Mouse (Mus musculus): ENCODE data around the gene Hsp90ab1.

The Hsp90ab1 gene

DNA sequence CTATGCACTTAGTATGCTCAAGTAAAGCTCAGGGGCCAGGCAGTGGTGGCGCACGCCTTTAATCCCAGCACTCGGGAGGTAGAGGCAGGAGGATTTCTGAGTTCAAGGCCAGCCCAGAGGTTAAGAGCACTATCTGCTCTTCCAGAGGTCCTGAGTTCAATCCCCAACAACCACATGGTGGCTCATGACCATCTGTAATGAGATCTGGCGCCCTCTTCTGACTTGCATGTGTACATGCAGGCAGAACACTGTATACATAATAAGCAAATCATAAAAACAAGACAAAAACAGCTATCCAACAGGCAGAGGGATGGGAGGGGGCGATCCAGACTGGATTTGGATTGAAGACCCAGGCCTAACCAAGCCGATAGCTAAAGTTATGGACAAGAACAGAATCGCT is 5.8 kb upstream of the Hsp90ab1 start:
- no peak for DNase-seq

DNA sequence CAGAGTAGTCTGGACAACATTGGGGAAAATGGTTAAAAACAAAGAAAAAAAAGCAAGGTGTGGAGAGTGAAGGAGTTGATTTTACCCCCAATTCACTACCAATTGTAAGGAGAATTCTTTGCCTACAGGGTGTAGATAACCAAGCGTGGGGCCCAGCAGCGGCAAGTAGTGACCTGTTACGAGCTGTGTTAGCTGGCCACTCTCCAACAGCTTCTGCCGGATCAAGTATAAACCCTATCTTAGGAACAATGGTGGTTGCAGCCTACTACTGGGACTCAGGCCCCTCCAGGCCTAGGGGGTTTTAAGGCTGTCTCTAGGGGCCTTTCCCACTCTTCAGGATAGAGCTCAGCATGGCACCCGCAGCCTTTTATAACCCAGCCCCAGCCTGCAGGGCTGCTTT is 5.2 kb upstream of the Hsp90ab1 start:
- no peak for DNase-seq

DNA sequence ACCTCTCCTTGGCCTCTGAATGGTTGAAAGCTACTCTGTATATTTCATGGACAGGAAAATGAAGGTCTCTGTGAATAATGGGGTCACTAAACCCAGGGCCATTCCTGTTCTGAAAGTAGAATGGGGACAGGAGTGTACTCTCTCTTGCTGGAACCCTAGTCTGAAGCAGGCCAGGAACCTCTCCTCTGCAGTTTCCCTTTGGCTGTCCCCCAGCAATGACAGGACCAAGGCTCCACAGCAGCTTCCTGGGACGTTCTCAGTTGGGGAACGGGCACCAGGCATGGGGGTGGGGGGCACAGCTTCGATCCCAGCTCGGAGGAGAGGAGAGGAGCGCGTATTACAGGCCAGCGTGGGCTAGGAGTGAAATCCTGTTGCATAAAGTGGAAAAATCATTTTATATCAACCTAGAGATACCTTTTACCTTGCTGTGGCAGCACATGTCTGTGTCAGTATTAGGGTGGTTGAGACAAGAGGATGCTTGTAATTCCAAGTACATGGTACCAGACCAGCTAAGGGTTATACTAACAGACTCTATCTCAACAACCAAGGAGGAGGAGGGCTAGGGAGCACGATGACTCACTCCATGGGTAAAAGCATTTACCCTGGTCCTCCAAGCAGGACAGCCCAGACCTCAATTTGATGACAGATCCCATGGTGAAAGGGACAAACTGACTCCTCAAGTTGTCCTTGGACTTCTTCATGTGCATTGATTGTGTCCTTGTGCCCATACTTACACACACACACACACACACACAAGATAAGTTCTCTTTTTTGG is 2.2 kb upstream of the Hsp90ab1 start:
- no peak for DNase-seq

DNA sequence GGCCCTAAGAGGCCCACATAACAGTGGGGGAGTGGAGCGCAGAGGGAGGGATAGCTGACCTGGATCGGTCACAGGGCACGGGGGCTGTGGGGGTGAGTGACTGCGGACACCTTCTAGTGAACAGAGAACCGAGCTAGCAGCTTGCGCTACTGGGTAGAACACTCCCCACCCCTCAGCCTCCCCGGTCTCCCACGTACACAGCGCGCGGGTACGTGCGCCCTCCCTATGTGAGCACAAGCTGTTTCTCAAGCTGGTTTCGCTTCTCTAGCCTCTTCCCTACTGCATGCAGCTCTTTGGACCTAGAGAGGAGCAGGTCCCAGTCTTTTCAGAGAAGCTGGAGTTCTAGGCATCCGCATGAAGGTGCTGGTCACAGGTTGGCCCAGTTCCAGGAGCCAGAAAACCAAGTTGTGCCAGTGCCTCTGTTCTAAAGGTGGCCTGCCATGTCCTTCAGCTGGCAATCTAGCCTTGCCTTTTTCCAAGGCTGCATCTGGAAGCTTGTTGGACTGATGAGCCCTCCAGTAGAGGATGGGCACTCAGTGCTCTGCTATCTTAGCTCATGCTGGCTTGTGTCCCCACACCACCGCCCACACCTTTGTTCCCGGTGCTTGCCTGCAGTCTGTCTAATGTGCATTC is 1.2 kb upstream of the Hsp90ab1 start:
- DNase-seq = peak; percentile 71 to 83

DNA sequence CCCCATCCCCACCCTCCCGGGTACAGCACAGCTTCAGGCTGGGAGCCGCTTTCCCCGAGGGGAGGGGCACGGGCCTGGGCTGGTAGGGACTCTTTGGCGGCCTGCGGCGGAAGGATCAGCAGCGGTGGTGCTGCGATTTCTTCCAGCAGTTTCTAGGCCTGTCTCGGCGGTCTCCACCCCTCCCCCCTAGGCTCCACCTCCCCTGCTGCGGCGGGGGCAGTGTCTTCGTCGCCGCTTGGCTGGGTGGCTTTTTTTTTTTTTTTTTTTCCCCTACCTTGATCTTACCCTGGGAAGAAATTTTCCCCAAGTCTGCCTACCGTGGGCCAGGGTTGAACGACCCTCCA is 681 bp upstream of the Hsp90ab1 start:
- peak; percentile 95 to 97 for DNase-seq

DNA sequence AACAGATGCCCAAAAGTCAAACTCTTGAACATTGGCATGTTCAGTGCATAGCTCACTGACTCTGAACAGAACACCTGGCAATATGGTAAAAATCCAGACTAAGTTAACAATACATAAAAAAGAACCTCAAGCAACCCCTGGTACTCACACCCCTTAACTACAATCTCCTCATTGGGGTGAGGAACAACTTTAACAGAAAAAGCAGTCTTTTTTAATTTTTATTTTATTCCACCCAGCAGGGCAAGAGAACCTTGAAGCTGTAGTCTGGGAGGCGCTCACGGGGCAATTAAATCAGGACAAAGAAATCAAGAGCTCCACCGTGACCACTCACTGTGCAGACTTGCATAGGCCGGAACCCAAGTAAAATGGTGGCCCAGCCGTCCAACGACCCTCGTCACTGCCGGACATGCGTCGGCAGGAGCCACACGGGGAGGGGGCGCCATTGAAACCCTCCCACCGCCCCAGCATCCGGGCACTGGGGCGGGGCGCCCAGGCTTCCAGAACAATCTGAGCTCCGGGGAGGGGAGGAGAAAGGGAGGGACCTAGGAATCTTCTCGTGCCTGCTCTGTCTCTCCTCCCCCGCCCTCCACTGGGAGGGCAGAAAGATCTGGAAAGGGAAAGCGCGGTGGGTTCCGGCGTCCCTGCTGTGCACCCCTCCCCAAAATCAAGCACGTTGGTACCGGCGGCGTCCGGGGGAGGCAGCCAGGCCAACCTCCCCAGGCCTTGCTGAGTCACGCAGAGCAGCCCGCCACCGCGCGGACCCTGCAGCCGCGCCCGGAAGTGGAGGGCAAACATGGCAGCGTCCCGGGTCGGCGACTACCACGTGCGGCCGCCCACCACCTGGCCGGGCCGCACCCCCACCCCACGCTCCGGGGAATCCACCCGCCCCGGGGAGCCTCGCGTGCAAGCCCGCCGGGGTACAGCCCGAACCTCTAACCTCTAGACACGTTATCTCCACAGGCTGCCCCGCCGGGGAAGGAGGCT is 676 bp downstream of the Hsp90ab1 start:
- DNase-seq = peak; percentile 65 to 75

DNA sequence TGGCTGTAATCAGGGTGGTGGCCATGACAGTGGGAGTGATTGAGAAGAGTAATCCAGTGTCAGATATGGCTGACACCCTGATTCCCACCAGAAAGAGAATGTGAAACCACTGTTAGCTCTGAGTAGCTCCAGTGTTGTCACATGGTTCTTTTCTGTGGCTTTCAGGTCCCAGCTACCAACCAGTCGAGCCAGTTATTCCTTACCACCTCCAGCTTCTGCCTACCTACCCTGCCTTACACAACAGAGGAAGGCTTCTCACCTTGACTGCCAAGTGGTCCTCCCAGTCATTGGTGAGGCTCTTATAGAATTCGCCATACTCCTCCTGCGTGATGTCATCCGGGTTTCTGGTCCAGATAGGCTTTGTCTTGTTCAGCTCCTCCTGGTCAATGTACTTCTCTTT is 3.1 kb downstream of the Hsp90ab1 start:
- no peak for DNase-seq

DNA sequence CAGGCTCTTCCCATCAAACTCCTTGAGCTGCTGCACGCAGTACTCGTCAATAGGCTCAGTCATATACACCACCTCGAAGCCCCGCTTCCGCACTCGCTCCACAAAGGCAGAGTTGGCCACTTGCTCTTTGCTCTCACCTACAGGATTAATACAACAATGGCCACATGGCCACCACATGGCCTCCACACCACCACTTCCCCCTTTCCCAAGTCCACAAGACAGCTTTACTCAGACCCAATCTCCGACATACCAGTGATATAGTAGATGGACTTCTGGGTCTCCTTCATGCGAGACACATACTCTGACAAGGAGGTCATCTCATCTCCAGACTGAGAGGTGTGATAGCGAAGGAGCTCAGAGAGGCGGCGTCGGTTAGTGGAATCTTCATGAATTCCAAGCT is 4.1 kb downstream of the Hsp90ab1 start:
- DNase-seq = no peak

DNA sequence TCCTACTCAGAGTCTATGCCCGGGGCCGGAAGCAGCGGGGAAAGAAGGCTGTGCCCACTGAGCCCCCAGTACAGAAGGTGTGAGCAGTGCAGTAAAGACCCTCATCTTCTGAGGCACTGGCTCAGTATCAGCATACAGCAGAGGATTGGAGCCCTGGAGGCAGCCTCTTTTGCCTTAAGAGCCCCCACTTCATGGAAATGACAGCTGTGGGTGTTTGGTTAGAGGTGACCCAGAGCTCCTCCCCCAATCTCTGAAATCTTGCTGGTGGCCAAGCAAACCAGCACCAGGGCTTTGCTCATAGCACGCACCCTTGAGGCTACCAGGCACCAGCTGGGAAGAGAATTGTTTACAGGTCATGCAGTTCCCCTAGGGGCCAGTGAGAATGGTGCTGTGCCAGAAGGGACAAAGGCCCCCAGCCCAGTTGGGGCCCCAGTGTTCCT is 5.9 kb downstream of the Hsp90ab1 start:
- no peak for DNase-seq

DNA sequence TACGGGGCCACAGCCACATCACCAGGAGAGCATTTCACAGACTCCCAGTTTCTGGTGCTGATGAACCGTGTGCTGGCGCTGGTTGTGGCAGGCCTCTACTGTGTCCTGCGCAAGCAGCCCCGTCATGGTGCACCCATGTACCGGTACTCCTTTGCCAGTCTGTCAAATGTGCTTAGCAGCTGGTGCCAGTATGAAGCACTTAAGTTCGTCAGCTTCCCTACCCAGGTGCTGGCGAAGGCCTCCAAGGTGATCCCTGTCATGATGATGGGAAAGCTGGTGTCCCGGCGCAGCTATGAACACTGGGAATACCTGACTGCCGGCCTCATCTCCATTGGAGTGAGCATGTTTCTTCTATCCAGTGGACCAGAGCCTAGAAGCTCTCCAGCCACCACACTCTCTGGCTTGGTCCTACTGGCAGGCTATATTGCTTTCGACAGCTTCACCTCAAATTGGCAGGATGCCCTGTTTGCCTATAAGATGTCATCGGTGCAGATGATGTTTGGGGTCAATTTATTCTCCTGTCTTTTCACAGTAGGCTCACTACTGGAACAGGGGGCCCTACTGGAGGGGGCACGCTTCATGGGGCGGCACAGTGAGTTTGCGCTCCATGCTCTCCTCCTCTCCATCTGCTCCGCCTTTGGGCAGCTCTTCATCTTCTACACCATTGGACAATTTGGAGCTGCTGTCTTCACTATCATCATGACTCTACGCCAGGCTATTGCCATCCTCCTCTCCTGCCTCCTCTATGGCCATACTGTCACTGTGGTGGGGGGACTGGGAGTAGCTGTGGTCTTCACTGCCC is 6.5 kb downstream of the Hsp90ab1 start:
- no peak for DNase-seq

DNA sequence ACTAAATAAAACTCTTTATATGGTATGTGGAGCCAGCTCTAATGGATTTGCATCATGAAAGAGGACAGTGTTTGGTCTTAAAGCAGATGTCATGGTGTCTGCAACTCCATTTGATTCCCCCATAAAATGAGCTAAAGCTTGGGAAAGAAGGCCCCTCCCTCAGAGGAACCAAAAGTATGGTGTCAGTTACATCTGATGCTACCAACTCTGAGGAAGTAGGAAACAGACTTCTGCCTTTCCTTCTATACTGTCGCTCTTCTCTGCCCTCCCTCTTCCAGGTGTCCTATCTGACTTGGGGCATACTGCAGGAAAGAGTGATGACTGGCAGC is 7.1 kb downstream of the Hsp90ab1 start:
- no peak for DNase-seq

DNA sequence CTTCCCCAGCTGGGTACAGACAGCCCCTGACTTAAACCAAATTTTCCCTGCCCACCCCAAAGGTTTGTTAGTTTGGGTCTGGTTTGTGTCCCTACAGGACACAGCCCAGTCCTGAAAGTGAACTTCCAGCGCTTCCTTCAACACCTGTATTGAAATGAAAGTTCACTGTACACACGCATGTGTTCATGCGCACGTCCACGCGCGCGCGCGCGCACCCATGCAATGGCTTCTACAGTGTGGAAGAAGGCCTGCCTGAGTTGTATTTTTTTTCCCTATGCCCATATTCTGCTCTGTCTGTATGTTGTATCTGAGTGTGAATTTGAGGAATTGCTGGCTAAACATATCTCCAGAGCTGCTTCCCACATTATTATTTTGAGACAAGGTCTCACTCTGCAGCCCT is 8.0 kb downstream of the Hsp90ab1 start:
- DNase-seq = no peak

DNA sequence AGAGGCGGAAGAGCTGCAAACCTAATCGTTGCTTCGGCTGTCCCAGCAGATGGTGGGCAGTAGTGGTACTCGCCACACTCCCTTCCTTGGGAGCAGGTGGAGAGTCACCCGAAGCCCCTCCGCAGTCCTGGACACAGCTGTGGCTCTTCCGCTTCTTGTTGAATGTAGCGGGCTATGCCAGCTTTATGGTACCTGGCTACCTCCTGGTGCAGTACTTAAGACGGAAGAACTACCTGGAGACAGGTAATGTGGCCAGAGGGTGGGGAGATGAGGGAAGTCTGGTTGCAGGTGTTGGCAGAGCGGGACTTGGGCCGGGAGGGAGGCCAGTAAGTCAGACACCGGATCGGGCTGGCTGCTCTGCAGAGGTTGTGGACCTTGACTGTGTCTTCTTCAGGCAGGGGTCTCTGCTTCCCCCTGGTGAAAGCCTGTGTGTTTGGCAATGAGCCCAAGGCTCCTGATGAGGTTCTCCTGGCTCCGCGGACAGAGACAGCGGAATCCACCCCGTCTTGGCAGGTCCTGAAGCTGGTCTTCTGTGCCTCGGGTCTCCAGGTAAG is 8.5 kb downstream of the Hsp90ab1 start:
- DNase-seq = no peak

DNA sequence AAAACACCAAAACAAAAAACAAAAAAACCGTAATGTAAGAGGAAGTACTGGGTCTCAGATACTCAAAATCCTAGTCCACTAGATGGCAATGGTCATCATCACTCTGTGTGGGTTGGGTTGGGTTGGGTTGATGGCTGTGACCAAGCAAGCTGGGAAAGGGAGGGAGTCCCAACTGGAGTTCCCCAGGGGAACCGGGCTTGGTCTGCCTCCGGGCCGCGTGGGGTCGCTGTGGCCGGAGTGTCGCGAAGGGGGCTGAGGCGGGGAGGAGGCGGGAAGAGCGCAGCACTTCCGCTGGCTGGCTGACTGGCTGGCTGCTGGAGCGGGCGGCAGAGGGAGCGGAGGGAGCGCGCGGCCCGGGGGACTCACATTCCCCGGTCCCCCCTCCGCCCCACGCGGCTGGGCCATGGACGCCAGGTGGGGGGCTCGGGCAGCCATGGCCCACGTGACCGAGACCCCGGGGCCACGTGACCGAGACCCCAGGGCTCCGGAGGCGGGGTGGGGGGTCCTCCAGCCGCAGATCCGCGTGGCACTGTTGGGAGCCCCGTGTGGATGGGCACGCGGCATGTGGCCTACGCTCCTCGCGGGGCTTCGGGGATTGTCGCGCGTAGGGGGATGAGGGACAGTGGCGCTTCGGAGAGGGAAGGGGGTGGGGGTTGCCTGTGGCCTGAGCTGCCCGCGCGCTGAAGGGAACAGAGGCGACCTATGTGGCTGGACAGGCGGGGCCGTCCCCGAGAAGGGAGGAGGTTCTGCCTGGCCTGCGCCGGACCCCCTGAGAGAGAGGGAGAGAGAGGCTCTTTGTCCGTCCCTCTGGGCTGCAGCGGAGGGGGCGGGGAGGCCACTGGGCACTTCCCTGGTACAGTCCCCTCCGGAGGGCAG is 9.2 kb downstream of the Hsp90ab1 start, which contains the start of gene Slc35b2:
Slc35b2 (plus strand) TSS at position 220 of the 876 bp plus-strand sequence.
- DNase-seq = peak; percentile 81 to 82

DNA sequence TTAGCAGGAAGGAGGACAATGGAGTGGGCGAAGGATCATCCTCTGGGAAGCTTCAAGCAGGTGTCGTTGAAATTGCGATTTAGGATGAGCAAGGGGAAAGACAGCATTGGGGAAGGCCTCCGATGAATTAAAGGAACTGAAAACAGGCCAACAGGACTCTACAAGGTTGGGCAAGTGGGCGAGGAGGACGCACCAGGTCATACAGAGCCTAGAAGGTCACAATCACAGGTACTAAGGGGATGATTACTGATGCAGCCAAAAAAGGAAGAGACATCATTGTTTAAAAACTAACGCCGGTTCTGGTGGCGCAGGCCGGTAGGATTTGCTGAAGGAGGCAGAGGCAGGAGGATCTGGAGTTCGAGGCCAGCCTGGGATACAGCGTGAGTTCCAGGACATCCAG is 9.9 kb downstream of the Hsp90ab1 start:
- DNase-seq = no peak

DNA sequence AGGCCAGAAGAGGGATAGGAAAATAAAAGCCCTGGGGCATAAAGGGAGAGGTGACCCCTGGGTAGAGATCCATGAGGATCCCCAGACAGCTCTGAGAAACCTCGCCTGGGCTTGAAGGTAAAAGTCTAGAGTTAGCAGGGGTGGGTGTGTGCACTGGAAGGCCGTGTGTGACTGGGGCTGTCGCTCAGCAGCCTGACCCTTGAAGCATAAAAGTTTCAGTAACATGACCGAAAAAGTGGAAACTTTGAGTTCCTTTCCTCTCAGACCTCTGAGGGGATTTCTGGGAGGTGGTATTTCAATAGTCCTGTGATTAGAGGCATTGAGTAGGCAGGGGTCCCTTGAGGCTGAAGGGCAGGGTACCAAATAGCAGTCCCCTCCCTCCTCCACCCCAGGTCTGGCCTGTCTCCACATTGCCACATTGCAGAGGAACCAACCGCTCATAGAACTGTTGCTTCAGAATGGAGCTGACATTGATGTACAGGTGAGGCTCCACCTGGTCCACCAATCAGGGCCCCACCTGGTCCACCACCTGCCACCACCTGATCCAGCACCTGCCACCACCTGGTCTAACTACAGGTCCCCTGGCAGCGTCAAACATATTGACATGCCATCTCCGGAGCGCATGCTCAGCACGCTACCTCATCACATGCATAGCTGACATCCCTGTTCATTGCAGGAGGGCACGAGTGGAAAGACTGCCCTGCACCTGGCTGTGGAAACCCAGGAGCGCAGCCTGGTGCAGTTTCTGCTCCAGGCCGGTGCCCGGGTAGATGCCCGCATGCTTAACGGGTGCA is 13.1 kb downstream of the Hsp90ab1 start:
- DNase-seq = no peak

DNA sequence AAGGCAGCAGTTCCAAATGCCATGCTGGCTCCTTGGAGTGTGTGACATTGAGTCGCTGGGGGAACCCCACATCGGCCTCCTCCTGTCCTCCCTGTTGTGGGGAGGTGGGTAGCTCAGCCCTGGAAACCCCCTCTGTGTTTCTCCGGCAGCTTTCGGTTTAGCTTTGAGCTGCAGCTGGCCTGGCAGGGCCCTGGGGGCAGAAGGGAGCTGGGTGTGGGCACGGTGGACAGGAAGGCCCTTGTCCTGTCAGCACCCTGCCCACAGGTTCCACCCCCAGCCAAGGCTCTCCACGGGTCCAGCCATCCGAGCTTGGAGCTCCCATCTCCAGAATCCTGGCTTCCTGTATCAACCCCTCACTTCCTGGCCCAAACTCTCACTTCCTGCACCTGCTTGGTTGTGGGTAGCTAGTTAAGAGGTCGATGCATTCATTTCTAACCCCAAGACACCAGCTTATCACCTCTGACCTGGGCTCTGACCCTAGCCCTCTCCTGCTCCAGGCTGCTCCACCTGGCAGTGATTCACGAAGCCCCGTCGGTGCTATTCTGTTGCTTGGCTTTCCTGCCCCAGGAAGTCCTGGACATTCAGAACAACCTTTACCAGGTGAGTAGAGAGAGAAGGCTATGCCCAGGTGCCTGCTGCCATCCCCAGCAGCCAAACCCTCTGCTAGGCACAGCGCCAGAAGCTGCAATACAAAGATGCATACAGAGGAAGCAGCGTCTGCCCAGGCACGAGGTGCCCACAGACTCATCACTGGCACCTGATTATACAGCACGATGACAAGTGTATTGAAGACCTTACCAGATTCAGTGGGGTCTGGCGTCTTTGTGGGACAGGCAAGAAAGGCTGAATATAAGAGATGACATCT is 14.8 kb downstream of the Hsp90ab1 start:
- DNase-seq = peak in 1 of 2 experiments; percentile 65

DNA sequence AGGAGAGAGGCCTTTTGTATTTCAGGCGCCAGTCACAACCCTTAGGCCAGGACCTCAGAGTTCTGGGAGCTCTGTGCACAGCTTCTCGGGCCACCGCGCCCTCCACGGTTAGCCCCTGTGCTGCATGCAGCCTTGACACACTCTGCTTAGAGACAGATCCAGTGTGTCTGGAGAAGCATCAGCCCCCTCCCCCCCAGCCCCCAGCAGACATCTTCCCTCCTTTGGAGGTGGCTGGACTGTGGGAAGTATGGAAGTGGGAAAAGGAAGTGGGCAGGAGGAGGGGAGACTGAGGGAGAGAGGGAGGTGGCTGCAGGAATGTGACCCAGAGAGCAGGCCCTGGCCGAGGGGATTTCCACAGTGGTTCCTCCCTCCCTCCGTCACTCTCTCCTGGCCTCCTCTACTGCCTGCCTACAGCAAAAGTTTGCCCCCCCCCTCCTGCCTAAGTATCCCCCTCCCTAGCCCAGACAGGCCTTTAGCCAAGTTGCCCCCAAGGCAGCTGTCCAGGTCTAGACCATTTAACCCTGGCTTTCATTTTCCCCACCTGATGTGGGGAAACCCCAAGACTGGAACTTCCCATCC is 15.7 kb downstream of the Hsp90ab1 start:
- DNase-seq = peak in 1 of 2 experiments; percentile 42

Data from thymus, adult 18-20 months (tissue).